In genomic region chr5:108651823-108652222, GRCm38 (mm10) we compare ENCODE assay signal across 9 mouse cellular contexts. TPM values are rescaled to one million over a fixed set of nuclear protein-coding genes. Genes with fewer than 3 reads are reported as not detected.
DNase-seq lines count a peak whose midpoint lies in the region; ATAC-seq lines count a peak whose summit lies in the region.
"Had no signal": no experiment of that assay in that cellular context is flagged by ENCODE, and none has a peak within 500 bp of the region (broad histone marks: within the 10 kb centered on the region; RNA-seq: fewer than 3 reads in every experiment).

No protein-coding gene starts in this region.

- peak; percentile 44 to 85 for DNase-seq in adrenal gland, adult (ENCODE audit: inconsistent age in 2 of 2, low spot score in 1 of 2)
- DNase-seq in adrenal gland, adult 18-20 months (ENCODE audit: low spot score in 2 of 2) = no peak
- DNase-seq in CD4-positive helper T cell, adult 2 months (ENCODE audit: low read depth, low spot score) = peak; percentile 70
- peak; percentile 73 for DNase-seq in cerebellum, adult 11 months
- peak; percentile 66 for DNase-seq in forelimb bud, embryonic 11.5 days (ENCODE audit: low read depth, low spot score)
- DNase-seq in lung, postnatal 10 days = peak; percentile 77
- peak; percentile 21 for DNase-seq in spleen, adult 12 weeks (ENCODE audit: low spot score)

- no peak overlapping the region for H3K4me2 ChIP-seq in kidney, embryonic 16.5 days (replicated peaks; ENCODE audit: low read depth, low read length)
- H3K4me2 ChIP-seq: heart, embryonic 15.5 days had no signal

- H3K9me3 ChIP-seq in kidney, embryonic 16.5 days (ENCODE audit: low read length) = no peaks in the 10 kb centered on the region
- H3K9me3 ChIP-seq: heart, embryonic 15.5 days had no signal

- no peaks in the 10 kb centered on the region for H3K4me1 ChIP-seq in kidney, embryonic 16.5 days (ENCODE audit: insufficient read depth, low read length)
- H3K4me1 ChIP-seq: heart, embryonic 15.5 days had no signal

- H3K27me3 ChIP-seq in kidney, embryonic 16.5 days (ENCODE audit: insufficient read depth, low read length) = no peaks in the 10 kb centered on the region
- H3K27me3 ChIP-seq: heart, embryonic 15.5 days had no signal

- peak; percentile 66; the same call in 1 of the 2 replicates for ATAC-seq in kidney, embryonic 16.5 days (ENCODE audit: low FRiP score, low TSS enrichment)

- no peak overlapping the region for H3K27ac ChIP-seq in kidney, embryonic 16.5 days (ENCODE audit: low read length)
- H3K27ac ChIP-seq: heart, embryonic 15.5 days had no signal

- H3K36me3 ChIP-seq in kidney, embryonic 16.5 days (ENCODE audit: insufficient read depth, low read length) = peaks cover 47% of the 10 kb centered on the region

- H3K9ac ChIP-seq in kidney, embryonic 16.5 days (replicated peaks; ENCODE audit: low read length) = no peak overlapping the region
- H3K9ac ChIP-seq: heart, embryonic 15.5 days had no signal

- H3K4me3 ChIP-seq in kidney, embryonic 16.5 days (ENCODE audit: low read length) = no peak overlapping the region
- H3K4me3 ChIP-seq: heart, embryonic 15.5 days had no signal

- 62% methylated on average over 1 of the region's 1 CpGs for WGBS in kidney, embryonic 16.5 days

RNA-seq across cellular contexts. Expression of gene Idua, which starts 8.3 kb away (rescaled TPM):
- 10 to 100 TPM; 14.3 to 14.8 TPM for total RNA-seq in adrenal gland, adult 18-20 months (2021)
- polyA plus RNA-seq in kidney, embryonic 16.5 days (2015; fragmentation: Nextera tagmentation; extraction: Ambion mirVana) = 12.0 and 12.9 TPM in 2 replicates

RNA-seq across cellular contexts. Expression of gene Dgkq, which starts 17.6 kb away (rescaled TPM):
- total RNA-seq in adrenal gland, adult 18-20 months (2021) = 10 to 100 TPM; 19.9 to 21.3 TPM
- 14.2 and 14.6 TPM in 2 replicates for polyA plus RNA-seq in kidney, embryonic 16.5 days (2015; fragmentation: Nextera tagmentation; extraction: Ambion mirVana)

RNA-seq across cellular contexts. Expression of gene Tmem175, which starts 22.3 kb away (rescaled TPM):
- 10 to 100 TPM; 17.2 to 25.4 TPM for total RNA-seq in adrenal gland, adult 18-20 months (2021)
- polyA plus RNA-seq in kidney, embryonic 16.5 days (2015; fragmentation: Nextera tagmentation; extraction: Ambion mirVana) = 31.9 and 32.7 TPM in 2 replicates

RNA-seq across cellular contexts. Expression of gene Gak, which starts 22.3 kb away (rescaled TPM):
- total RNA-seq in adrenal gland, adult 18-20 months (2021) = 10 to 100 TPM; 78.1 to 94.1 TPM
- 63.3 and 67.3 TPM in 2 replicates for polyA plus RNA-seq in kidney, embryonic 16.5 days (2015; fragmentation: Nextera tagmentation; extraction: Ambion mirVana)

RNA-seq across cellular contexts. Expression of gene Slc26a1, which starts 23.5 kb away (rescaled TPM):
- total RNA-seq in adrenal gland, adult 18-20 months (2021) = under 1 TPM; 0.06 to 0.23 TPM
- polyA plus RNA-seq in kidney, embryonic 16.5 days (2015; fragmentation: Nextera tagmentation; extraction: Ambion mirVana) = 9.5 and 9.8 TPM in 2 replicates

Comparison
In these comparisons a context has a peak if more than half of its experiments do, and no peak if none do; other contexts are left out.
1. DNase-seq: peak in adrenal gland, adult (2 of 2), CD4-positive helper T cell, adult 2 months (single experiment), cerebellum, adult 11 months (single experiment), forelimb bud, embryonic 11.5 days (single experiment), lung, postnatal 10 days (single experiment) and spleen, adult 12 weeks (single experiment); none in adrenal gland, adult 18-20 months (0 of 2).